Mouse (Mus musculus): ENCODE results near the gene Bcl7a.

GRCm38 (mm10) chr5:123393786-123394302, 50.2 kb downstream of the Bcl7a start:
- TF ChIP-seq CTCF (IDR thresholded peaks at IDR 0.05; ENCODE audit: low read depth, low read length) = no peak
- TF ChIP-seq GATA1 (IDR thresholded peaks at IDR 0.05; ENCODE audit: borderline replicate concordance, low read length) = no peak
